Comparison of ENCODE assay signal across 8 mouse cellular contexts in the genomic region with DNA sequence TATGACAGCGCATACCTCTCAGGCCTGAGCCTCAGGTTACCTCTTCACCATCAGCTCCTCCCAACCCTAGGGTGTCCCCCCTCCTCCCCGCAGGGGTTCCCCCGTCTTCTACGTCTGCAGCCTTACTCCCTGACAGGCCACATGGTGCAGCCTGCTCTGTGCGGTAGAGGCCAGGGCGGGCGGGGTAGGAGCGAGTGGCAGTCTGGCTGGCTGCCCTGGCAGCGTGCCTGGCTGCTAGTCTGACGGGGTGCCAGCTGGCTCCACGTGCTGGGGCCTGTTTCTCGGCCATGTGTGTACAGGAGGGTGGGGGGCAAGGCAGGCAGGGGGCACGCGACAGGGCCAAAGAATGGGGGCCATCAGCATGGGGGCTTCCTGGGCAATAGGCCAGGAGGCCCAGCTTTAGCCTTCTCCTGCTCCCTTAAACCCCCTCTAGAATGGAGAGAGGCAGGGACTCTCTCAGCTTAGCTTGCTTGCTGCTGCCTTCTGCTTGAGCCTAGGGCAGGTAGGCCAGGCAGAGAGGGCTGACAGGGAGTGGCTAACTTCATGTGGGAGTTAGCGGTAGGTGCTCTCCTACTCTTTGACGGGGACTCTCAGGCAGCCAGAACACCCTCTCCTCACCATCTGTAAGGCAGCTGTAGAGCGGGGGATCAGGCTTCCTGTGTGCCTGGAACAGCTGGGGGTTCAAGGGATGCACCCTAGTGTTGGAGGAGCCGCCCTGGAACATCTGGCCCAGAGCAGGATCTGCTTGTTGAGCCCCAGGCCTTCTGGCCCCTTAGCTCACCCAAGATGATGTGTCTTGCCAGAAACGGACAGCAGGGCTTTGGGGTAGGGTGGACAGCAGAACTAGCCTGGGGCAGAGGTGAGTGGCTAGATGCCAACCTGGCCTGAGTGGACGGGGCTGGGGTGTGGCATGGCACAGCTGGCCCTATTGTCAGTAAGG. TPM values are rescaled to one million over a fixed set of nuclear protein-coding genes. Genes with fewer than 3 reads are reported as not detected.
DNase-seq lines count a peak whose midpoint lies in the region; ATAC-seq lines count a peak whose summit lies in the region.

No protein-coding gene starts in this region.

- peak overlapping the region; percentile 27 for H3K4me2 ChIP-seq in forebrain, embryonic 13.5 days
- peak overlapping the region; percentile 27; the same call in 1 of the 2 replicates for H3K4me2 ChIP-seq in heart, embryonic 16.5 days (ENCODE audit: low read depth, low read length)
- no peak overlapping the region for H3K4me2 ChIP-seq in liver, embryonic 11.5 days
- peak overlapping the region; percentile 24; the same call in 1 of the 2 replicates for H3K4me2 ChIP-seq in neural tube, embryonic 13.5 days

- H3K27ac ChIP-seq in forebrain, embryonic 13.5 days: peak overlapping the region; percentile 88
- H3K27ac ChIP-seq in heart, embryonic 16.5 days (ENCODE audit: low read length): peak overlapping the region; percentile 86
- peak overlapping the region; percentile 21; the same call in 1 of the 2 replicates for H3K27ac ChIP-seq in liver, embryonic 11.5 days (ENCODE audit: low read depth, low read length)
- H3K27ac ChIP-seq in neural tube, embryonic 13.5 days (replicated peaks): peak overlapping the region; percentile 86

- H3K9me3 ChIP-seq in forebrain, embryonic 13.5 days (replicated peaks): no peaks in the 10 kb centered on the region
- no peaks in the 10 kb centered on the region for H3K9me3 ChIP-seq in heart, embryonic 16.5 days (replicated peaks; ENCODE audit: control insufficient read depth, low read length)
- H3K9me3 ChIP-seq in liver, embryonic 11.5 days (ENCODE audit: control insufficient read depth, low read length): no peaks in the 10 kb centered on the region
- H3K9me3 ChIP-seq in neural tube, embryonic 13.5 days: no peaks in the 10 kb centered on the region

- 23% methylated on average over 20 of the region's 20 CpGs for WGBS in forebrain, embryonic 13.5 days
- 14% methylated on average over 20 of the region's 20 CpGs for WGBS in heart, embryonic 16.5 days
- 72% methylated on average over 20 of the region's 20 CpGs for WGBS in liver, embryonic 11.5 days
- 29% methylated on average over 20 of the region's 20 CpGs for WGBS in neural tube, embryonic 13.5 days

- no peak overlapping the region for H3K9ac ChIP-seq in forebrain, embryonic 13.5 days
- H3K9ac ChIP-seq in heart, embryonic 16.5 days (ENCODE audit: low read length): 0 out of 2 replicates have a peak overlapping the region, but pooled peaks have one; percentile 41
- H3K9ac ChIP-seq in liver, embryonic 11.5 days (ENCODE audit: low read depth, low read length): no peak overlapping the region
- no peak overlapping the region for H3K9ac ChIP-seq in neural tube, embryonic 13.5 days

- H3K4me1 ChIP-seq in forebrain, embryonic 13.5 days: peaks cover 97% of the 10 kb centered on the region
- H3K4me1 ChIP-seq in heart, embryonic 16.5 days (ENCODE audit: control insufficient read depth, insufficient read depth, low read length): peaks cover 51% of the 10 kb centered on the region
- peaks cover 24% of the 10 kb centered on the region for H3K4me1 ChIP-seq in liver, embryonic 11.5 days (replicated peaks; ENCODE audit: control insufficient read depth, insufficient read depth, low read length)
- peaks cover 100% of the 10 kb centered on the region for H3K4me1 ChIP-seq in neural tube, embryonic 13.5 days (replicated peaks)

- DNase-seq in thymus, adult 18-20 months: peak; percentile 33 to 47
- DNase-seq in thymus, postnatal 0 days (ENCODE audit: low spot score): no peak
- DNase-seq in kidney, postnatal 25 days: peak; percentile 96 to 98
- DNase-seq in liver, embryonic 11.5 days (ENCODE audit: low spot score): no peak
- peak; percentile 14 to 32 for DNase-seq in thymus, postnatal 10 days (ENCODE audit: low spot score in 2 of 2)

- H3K27me3 ChIP-seq in forebrain, embryonic 13.5 days: peaks cover 29% of the 10 kb centered on the region
- H3K27me3 ChIP-seq in heart, embryonic 16.5 days (ENCODE audit: control insufficient read depth, insufficient read depth, low read length): no peaks in the 10 kb centered on the region
- no peaks in the 10 kb centered on the region for H3K27me3 ChIP-seq in liver, embryonic 11.5 days (replicated peaks; ENCODE audit: control insufficient read depth, insufficient read depth, low read length)
- H3K27me3 ChIP-seq in neural tube, embryonic 13.5 days: peaks cover 7% of the 10 kb centered on the region

- peak; percentile 87 for ATAC-seq in forebrain, embryonic 13.5 days
- ATAC-seq in heart, embryonic 16.5 days (replicated peaks; ENCODE audit: extremely low read depth, insufficient read depth, low FRiP score): peak; percentile 89
- no peak for ATAC-seq in liver, embryonic 11.5 days (replicated peaks; ENCODE audit: low FRiP score)
- ATAC-seq in neural tube, embryonic 13.5 days (ENCODE audit: low read depth): peak; percentile 85

- H3K36me3 ChIP-seq in forebrain, embryonic 13.5 days (ENCODE audit: poor library complexity, severe bottlenecking): peaks cover 17% of the 10 kb centered on the region; the same call in 1 of the 2 replicates
- no peaks in the 10 kb centered on the region for H3K36me3 ChIP-seq in heart, embryonic 16.5 days (ENCODE audit: control insufficient read depth, insufficient read depth)
- H3K36me3 ChIP-seq in liver, embryonic 11.5 days (ENCODE audit: control insufficient read depth, insufficient read depth, low read length): peaks cover 7% of the 10 kb centered on the region; the same call in 1 of the 2 replicates
- peaks cover 12% of the 10 kb centered on the region for H3K36me3 ChIP-seq in neural tube, embryonic 13.5 days

- 0 out of 2 replicates have a peak overlapping the region, but pooled peaks have one; percentile 6 for H3K4me3 ChIP-seq in forebrain, embryonic 13.5 days
- H3K4me3 ChIP-seq in heart, embryonic 16.5 days (ENCODE audit: low read length): no peak overlapping the region
- H3K4me3 ChIP-seq in liver, embryonic 11.5 days (ENCODE audit: low read depth, low read length): no peak overlapping the region
- H3K4me3 ChIP-seq in neural tube, embryonic 13.5 days: no peak overlapping the region

RNA-seq across cellular contexts. Expression of gene Bahcc1, which starts 28.9 kb away (rescaled TPM):
- 3.3 and 4.6 TPM in 2 replicates for polyA plus RNA-seq in thymus, postnatal 0 days (2015; fragmentation: Nextera tagmentation; extraction: Ambion mirVana)
- 17.2 TPM in 2 replicates for polyA plus RNA-seq in forebrain, embryonic 13.5 days (2015; fragmentation: Nextera tagmentation; extraction: Ambion mirVana)
- polyA plus RNA-seq in heart, embryonic 16.5 days (2015; fragmentation: Nextera tagmentation; extraction: Ambion mirVana): 4.6 and 4.7 TPM in 2 replicates
- polyA plus RNA-seq in liver, embryonic 11.5 days (2014; fragmentation: Nextera tagmentation; extraction: Ambion mirVana): 6.7 and 8.8 TPM in 2 replicates
- polyA plus RNA-seq in neural tube, embryonic 13.5 days (2015; fragmentation: Nextera tagmentation; extraction: Ambion mirVana): 13.6 and 15.3 TPM in 2 replicates

Comparison
In these comparisons a context has a peak if more than half of its experiments do, and no peak if none do; other contexts are left out.
1. DNase-seq: peak in thymus, adult 18-20 months (2 of 2), kidney, postnatal 25 days (2 of 2) and thymus, postnatal 10 days (2 of 2); none in thymus, postnatal 0 days (single experiment) and liver, embryonic 11.5 days (single experiment).
2. H3K27ac ChIP-seq: peak in every context shown above with its lines; median percentile 88 in forebrain, embryonic 13.5 days; 86 in heart, embryonic 16.5 days; 86 in neural tube, embryonic 13.5 days; 21 in liver, embryonic 11.5 days.